Mouse (Mus musculus) adrenal gland, adult 18-20 months (tissue): ENCODE results near the gene Tcaf1. TPM values are rescaled to one million over a fixed set of nuclear protein-coding genes. Genes with fewer than 3 reads are reported as not detected.

Experiments
- total RNA-seq, 2 experiments: library from RNA; stranded (reverse); gene quantifications; 1 replicate in 1 of 2; 2 replicates in 1 of 2; pipeline ENCODE4 v1.2.3; 2021

Tcaf1 gene
- total RNA-seq, 2 experiments from 2014 or later = 75.1 to 107 TPM

Other genes with a start within 250 kb of the Tcaf1 start
- gene Olfr458, start 244.9 kb downstream of the Tcaf1 start, total RNA-seq = not detected
- gene Olfr457, start 233.8 kb downstream of the Tcaf1 start, total RNA-seq = not detected
- not detected for gene Olfr456, start 222.9 kb downstream of the Tcaf1 start, total RNA-seq
- gene Olfr455, start 162.5 kb downstream of the Tcaf1 start, total RNA-seq = not detected
- gene Tcaf3, start 112.4 kb downstream of the Tcaf1 start, total RNA-seq = not detected
- 10 to 100 TPM; 13.1 to 18.9 TPM for gene Tcaf2, start 64.8 kb downstream of the Tcaf1 start, total RNA-seq
- not detected for gene Olfr453, start 29.3 kb upstream of the Tcaf1 start, total RNA-seq
- not detected for gene Olfr38, start 46.3 kb upstream of the Tcaf1 start, total RNA-seq
- not detected for gene Olfr452, start 75.0 kb upstream of the Tcaf1 start, total RNA-seq
- not detected for gene Olfr450, start 101.9 kb upstream of the Tcaf1 start, total RNA-seq
- gene Olfr449, start 124.3 kb upstream of the Tcaf1 start, total RNA-seq = not detected
- gene Olfr448, start 180.4 kb upstream of the Tcaf1 start, total RNA-seq = not detected
- not detected for gene Olfr447, start 198.8 kb upstream of the Tcaf1 start, total RNA-seq
- gene Olfr446, start 211.3 kb upstream of the Tcaf1 start, total RNA-seq = not detected
- gene Olfr444, start 239.0 kb upstream of the Tcaf1 start, total RNA-seq = not detected